Mouse (Mus musculus) olfactory bulb, adult 2 months (tissue): ENCODE data around the gene Mme. TPM values are rescaled to one million over a fixed set of nuclear protein-coding genes. Genes with fewer than 3 reads are reported as not detected.

Experiments
- H3K27ac ChIP-seq: fragments of 200-500 bp; 2 replicates; pipeline ENCODE4 v1.5.1; 2012; ENCODE audit warnings: low read depth, low read length; ENCODE audit not compliant: insufficient read depth
- H3K4me1 ChIP-seq: fragments of 200-500 bp; 2 replicates; pipeline ENCODE4 v1.6.1; 2012; ENCODE audit warnings: low read length; ENCODE audit not compliant: control insufficient read depth, insufficient read depth
- H3K4me3 ChIP-seq: fragments of 200-500 bp; 2 replicates; pipeline ENCODE4 v1.5.1; 2012; ENCODE audit warnings: mild to moderate bottlenecking, low read depth, low read length, moderate library complexity; ENCODE audit not compliant: insufficient read depth
- CTCF ChIP-seq: fragments of 200-500 bp; IDR thresholded peaks from 2 replicates; pipeline ENCODE4 v1.5.1; 2012; ENCODE audit warnings: low read depth, mild to moderate bottlenecking, low read length, moderate library complexity; ENCODE audit not compliant: insufficient read depth
- POLR2A ChIP-seq: fragments of 200-500 bp; IDR thresholded peaks from 2 replicates; pipeline ENCODE4 v1.6.1; 2012; ENCODE audit warnings: mild to moderate bottlenecking, low read depth, low read length, moderate library complexity; ENCODE audit not compliant: insufficient read depth
- WGBS: fragments of 180-500 bp; shearing (Covaris S2); methylation state at CpG from one replicate; pipeline ENCODE4 v1.1.7; 2018; 5-methylcytosine and 5-hydroxymethylcytosine counted together
- polyA plus RNA-seq: library from polyadenylated mRNA; stranded (reverse); fragments of >200 nt; gene quantifications from 2 replicates; pipeline ENCODE4 v1.2.4, GENCODE M21; 2012; ENCODE audit warnings: low replicate concordance; ENCODE audit not compliant: missing spikeins, insufficient read depth, insufficient read length

Gene Mme
- polyA plus RNA-seq, 1 experiment = not detected

DNA sequence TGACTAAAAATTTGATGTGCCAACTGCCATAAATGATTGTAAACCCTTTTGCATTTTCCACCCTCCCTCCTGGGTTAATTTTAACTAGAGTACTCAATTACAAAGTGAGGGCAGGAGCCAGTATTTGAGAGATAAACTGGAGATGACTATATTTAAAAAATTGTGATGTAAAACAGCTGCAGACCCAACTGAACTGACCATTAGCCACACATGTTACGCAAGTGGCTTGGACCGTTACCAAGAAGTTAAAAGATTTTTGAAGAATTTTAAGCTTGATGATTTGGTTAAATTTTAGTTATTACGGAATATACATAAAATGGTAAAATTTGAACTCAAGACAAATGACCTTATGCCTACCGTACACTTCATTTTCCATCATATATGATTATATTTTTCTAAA is 100.1 kb downstream of the Mme start:
- no peak overlapping the region for H3K27ac ChIP-seq
- H3K4me3 ChIP-seq = no peak overlapping the region
- H3K4me1 ChIP-seq = no peaks in the 10 kb centered on the region
- no peak for TF ChIP-seq CTCF
- TF ChIP-seq POLR2A = no peak
- WGBS = 97% methylated on average over 4 of the region's 4 CpGs

DNA sequence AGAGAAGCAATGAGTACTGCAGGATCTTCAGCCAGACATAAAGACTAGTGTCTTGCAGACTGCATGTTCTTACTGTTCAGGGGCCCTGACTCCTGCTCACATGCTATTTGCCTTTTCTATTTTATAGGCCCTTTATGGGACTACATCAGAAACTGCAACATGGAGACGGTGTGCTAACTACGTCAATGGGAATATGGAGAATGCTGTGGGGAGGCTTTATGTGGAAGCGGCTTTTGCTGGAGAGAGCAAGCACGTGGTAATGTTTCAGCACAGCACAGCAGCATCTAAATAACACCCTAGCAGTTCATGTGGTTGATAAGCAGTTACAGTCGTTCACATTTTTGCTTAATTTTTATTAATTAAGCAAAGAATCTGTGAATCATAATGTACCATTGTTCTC is 103.7 kb downstream of the Mme start:
- TF ChIP-seq CTCF (no peak), POLR2A (no peak)
- no peak overlapping the region for H3K27ac ChIP-seq
- 69% methylated on average over 5 of the region's 5 CpGs for WGBS
- H3K4me3 ChIP-seq = no peak overlapping the region
- no peaks in the 10 kb centered on the region for H3K4me1 ChIP-seq

DNA sequence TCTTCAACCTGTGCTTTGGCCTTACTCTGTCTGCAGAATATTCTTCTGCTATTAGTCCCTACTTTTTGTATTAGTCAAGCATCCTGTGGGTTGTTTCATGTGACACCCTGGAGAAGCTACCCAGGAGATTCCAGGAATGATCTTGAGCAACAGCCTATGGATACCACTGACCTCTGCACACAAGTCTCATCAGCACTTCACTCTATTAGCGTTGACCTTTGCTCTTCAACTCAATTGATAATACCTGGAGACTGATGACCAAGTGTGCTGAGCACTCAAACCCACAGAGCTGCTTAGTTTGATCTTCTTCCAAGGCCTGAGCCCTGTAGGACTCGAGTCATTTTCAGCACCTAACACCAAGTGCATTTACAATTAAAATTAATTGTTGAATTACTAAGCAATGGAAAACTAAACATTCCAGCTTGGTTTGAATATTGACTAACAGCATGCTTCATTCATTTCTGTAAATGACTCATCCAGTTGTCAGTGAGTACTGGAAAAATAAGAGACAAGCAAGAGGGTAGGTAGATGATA is 107.6 kb downstream of the Mme start:
- H3K4me3 ChIP-seq = no peak overlapping the region
- H3K27ac ChIP-seq = no peak overlapping the region
- H3K4me1 ChIP-seq = no peaks in the 10 kb centered on the region
- 79% methylated on average over 2 of the region's 2 CpGs for WGBS
- TF ChIP-seq CTCF (no peak), POLR2A (no peak)

DNA sequence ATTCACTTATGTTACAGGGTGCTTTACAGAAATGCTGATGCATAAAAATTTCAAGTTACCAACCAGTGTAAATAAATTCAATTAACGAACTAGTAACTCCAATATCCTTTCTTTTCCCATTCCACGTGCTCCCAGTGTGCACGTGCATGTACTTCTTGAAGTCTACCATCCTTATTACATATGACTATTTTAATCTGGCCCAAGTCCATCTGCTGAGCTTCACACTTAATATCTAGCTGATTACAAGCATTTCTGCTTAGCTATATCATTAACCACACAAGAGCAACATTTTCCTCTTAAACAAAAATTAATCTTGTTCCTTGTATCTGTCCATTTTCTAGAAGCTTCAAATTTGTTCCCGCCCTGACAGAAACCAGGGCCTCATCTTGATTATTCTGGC is 108.9 kb downstream of the Mme start:
- Histone ChIP-seq H3K4me3 (no peak overlapping the region), H3K27ac (no peak overlapping the region), H3K4me1 (no peaks in the 10 kb centered on the region)
- 92% methylated on average over 4 of the region's 4 CpGs for WGBS
- TF ChIP-seq CTCF (no peak), POLR2A (no peak)

DNA sequence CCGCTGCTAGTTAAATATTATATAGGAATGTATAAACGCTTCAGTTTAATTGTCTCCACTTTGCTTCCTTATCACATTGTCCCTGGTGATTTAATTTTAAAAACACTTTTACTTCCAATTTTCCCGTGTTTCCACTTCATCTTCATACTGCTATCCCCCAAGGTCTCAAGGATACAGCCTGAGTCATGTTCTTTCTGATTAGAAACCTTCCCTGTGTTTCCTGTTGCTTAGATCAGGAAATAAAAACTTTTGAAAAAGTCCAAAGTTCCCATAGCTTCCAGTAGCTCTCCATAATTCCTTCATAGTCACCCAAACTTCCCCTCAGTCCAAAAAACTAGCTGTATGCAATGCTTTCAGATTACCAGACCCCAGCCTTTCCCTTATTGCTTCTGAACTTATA is 109.4 kb downstream of the Mme start:
- 85% methylated on average over 3 of the region's 3 CpGs for WGBS
- TF ChIP-seq CTCF (no peak), POLR2A (no peak)

DNA sequence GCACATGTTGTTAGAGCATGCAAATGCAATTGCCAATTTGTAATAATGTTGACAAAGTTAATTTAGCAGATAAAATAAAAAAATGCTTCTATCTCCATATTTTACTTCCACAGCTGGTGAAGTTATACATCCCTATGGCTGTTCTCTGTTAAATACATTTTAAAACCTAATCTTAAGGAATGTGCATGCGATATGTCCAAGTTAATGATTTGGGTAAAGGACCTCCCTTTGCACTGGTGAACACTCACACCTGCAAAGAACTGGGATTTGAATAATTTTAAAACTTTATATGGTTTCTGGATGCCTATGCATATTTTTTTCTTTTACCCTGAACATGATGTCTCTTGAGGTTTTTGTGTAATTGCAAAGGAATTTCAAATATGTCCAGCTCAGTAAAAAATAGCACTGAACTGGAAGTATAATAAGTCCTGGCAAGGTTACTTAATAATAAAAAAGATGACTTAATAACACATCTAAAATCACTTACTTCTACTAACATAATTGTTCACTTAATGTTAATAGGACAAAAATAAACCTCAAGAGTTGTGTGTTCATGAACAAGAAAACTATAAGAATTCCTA is 110.4 kb downstream of the Mme start:
- 96% methylated on average over 1 of the region's 1 CpGs for WGBS
- no peak overlapping the region for H3K4me3 ChIP-seq
- TF ChIP-seq POLR2A (no peak), CTCF (no peak)
- H3K27ac ChIP-seq = no peak overlapping the region
- no peaks in the 10 kb centered on the region for H3K4me1 ChIP-seq

More for the DNA sequence above, 109.4 kb downstream of the Mme start:
- H3K4me3 ChIP-seq = no peak overlapping the region
- H3K27ac ChIP-seq = no peak overlapping the region
- H3K4me1 ChIP-seq = no peaks in the 10 kb centered on the region

DNA sequence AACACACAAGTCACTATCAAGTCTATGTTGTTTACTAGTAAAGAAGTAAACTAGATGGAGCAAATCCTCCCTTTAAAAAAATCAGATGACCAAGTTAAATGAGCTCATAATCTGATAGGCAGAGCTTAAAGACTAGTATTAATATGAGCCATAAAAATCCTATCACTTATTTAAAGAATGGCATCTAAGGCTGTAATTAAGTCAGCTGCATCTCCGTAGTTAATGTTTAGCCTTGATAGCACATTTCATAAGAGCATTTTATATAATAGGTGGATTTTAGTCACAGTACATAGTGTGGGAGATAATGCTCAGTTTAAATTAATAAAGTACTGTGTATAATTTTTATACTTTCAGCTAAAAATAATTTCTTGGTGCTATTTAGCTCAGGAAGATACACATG is 118.2 kb downstream of the Mme start:
- H3K27ac ChIP-seq = no peak overlapping the region
- H3K4me1 ChIP-seq = no peaks in the 10 kb centered on the region
- TF ChIP-seq POLR2A = no peak
- no peak for TF ChIP-seq CTCF
- 56% methylated on average over 1 of the region's 1 CpGs for WGBS
- no peak overlapping the region for H3K4me3 ChIP-seq

DNA sequence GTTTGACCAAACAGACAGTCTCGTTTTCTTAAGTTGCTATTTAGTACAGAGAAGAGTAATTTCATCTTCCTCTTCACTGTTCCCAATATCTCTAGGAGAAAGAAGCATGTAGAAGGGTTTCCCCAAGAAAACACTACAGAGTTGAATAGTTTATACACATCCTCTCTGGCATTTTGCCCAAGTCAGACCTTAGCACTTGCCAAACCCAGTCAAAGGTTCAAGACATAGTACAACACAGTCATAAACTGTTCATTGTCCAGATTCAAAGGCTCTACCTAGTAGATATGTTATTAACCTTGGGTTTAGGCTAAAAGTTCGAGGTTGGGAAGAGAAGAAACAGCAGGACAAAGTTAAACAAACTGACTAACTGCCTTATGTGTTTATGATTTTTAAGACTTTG is 143.7 kb downstream of the Mme start:
- H3K4me1 ChIP-seq = no peaks in the 10 kb centered on the region
- no peak overlapping the region for H3K4me3 ChIP-seq
- no peak for TF ChIP-seq CTCF
- TF ChIP-seq POLR2A = no peak
- WGBS = 57% methylated on average over 2 of the region's 2 CpGs
- H3K27ac ChIP-seq = no peak overlapping the region

DNA sequence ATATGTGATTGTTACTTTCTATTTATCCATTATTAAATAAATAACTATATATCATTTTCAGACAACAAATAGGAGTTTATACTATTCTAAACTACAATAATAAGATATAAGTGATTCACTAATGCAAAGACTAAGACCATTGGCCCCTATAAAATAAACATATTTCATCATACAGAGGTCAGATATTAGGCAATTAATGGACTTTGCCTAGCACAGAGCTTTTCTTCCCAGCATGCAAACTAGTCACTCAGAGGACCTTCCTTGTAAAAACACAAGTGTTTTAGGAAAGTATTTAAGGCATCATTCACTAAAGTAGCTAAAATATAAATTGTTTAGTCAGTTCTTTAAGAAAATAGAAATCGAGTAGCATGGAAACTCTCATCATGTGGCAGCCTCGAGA is 149.4 kb downstream of the Mme start:
- H3K4me1 ChIP-seq = no peaks in the 10 kb centered on the region
- no peak overlapping the region for H3K27ac ChIP-seq
- no peak for TF ChIP-seq CTCF
- no peak for TF ChIP-seq POLR2A
- WGBS = 80% methylated on average over 2 of the region's 2 CpGs
- H3K4me3 ChIP-seq = no peak overlapping the region

DNA sequence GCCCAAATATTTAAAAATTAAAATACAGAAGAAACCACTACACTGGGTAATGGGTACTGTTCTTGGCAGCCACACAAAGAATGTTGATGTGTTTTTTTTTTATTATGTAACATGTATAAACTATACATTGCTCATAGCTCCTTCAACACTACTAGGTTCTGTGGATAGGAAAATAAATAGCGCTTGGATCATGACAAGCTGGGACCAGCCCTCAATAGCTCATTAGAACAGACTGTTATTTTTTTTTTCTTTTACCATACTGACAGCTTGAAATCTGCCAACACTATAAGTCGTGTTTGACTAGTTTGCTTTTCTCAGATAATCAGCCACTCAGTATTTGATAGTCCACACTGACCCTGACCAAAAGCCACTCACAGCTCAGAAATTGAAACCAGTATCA is 150.0 kb downstream of the Mme start:
- Histone ChIP-seq H3K4me1 (no peaks in the 10 kb centered on the region), H3K4me3 (no peak overlapping the region), H3K27ac (no peak overlapping the region)
- no peak for TF ChIP-seq POLR2A
- TF ChIP-seq CTCF = no peak
- WGBS = 83% methylated on average over 2 of the region's 2 CpGs
